Mouse (Mus musculus): ENCODE results near the gene 1110051M20Rik. TPM values are rescaled to one million over a fixed set of nuclear protein-coding genes. Genes with fewer than 3 reads are reported as not detected.

Gene 1110051M20Rik
- polyA plus RNA-seq, 1 experiment, result 19.3 TPM

GRCm38 (mm10) chr2:91331051-91331843, 113.3 kb downstream of the 1110051M20Rik start:
- no peak for TF ChIP-seq CTCF (IDR thresholded peaks at IDR 0.05; ENCODE audit: low read depth, low read length)
- no peak for TF ChIP-seq EP300 (IDR thresholded peaks at IDR 0.05; ENCODE audit: insufficient read depth, low read depth, low read length)
- TF ChIP-seq POLR2A (IDR thresholded peaks at IDR 0.05; ENCODE audit: insufficient read depth, low read length), result no peak
- H3K27ac ChIP-seq (ENCODE audit: insufficient read depth, low read length), result no peak overlapping the region
- no peak overlapping the region for H3K4me3 ChIP-seq (ENCODE audit: low read depth, low read length)
- H3K9ac ChIP-seq (ENCODE audit: low read depth, poor library complexity, severe bottlenecking), result no peak overlapping the region
- no peaks in the 10 kb centered on the region for H3K4me1 ChIP-seq (ENCODE audit: control insufficient read depth, insufficient read depth, low read length)
- H3K36me3 ChIP-seq (ENCODE audit: control insufficient read depth, insufficient read depth, low read length, poor library complexity, severe bottlenecking), result no peaks in the 10 kb centered on the region
- H3K27me3 ChIP-seq (ENCODE audit: control insufficient read depth, insufficient read depth, low read length, poor library complexity, severe bottlenecking), result no peaks in the 10 kb centered on the region
- no peaks in the 10 kb centered on the region for H3K9me3 ChIP-seq (replicated peaks; ENCODE audit: control insufficient read depth, insufficient read depth, low read length, poor library complexity, severe bottlenecking)

- Histone ChIP-seq H3K27ac (ENCODE audit: insufficient read depth, low read length) (no peak overlapping the region), H3K4me1 (ENCODE audit: control insufficient read depth, insufficient read depth, low read length) (no peaks in the 10 kb centered on the region), H3K4me3 (ENCODE audit: low read depth, low read length) (no peak overlapping the region), H3K9ac (ENCODE audit: low read depth, poor library complexity, severe bottlenecking) (no peak overlapping the region), H3K27me3 (ENCODE audit: control insufficient read depth, insufficient read depth, low read length, poor library complexity, severe bottlenecking) (no peaks in the 10 kb centered on the region), H3K36me3 (ENCODE audit: control insufficient read depth, insufficient read depth, low read length, poor library complexity, severe bottlenecking) (no peaks in the 10 kb centered on the region), H3K9me3 (replicated peaks; ENCODE audit: control insufficient read depth, insufficient read depth, low read length, poor library complexity, severe bottlenecking) (no peaks in the 10 kb centered on the region)
- TF ChIP-seq EP300 (IDR thresholded peaks at IDR 0.05; ENCODE audit: insufficient read depth, low read depth, low read length) (no peak), CTCF (IDR thresholded peaks at IDR 0.05; ENCODE audit: low read depth, low read length) (no peak), POLR2A (IDR thresholded peaks at IDR 0.05; ENCODE audit: insufficient read depth, low read length) (no peak)
Observed at GRCm38 (mm10) chr2:91329996-91330738, 114.3 kb downstream of the 1110051M20Rik start.

- no peak for TF ChIP-seq EP300 (IDR thresholded peaks at IDR 0.05; ENCODE audit: insufficient read depth, low read depth, low read length)
- H3K9me3 ChIP-seq (replicated peaks; ENCODE audit: control insufficient read depth, insufficient read depth, low read length, poor library complexity, severe bottlenecking), result no peaks in the 10 kb centered on the region
- H3K9ac ChIP-seq (ENCODE audit: low read depth, poor library complexity, severe bottlenecking), result no peak overlapping the region
- H3K4me3 ChIP-seq (ENCODE audit: low read depth, low read length), result no peak overlapping the region
- no peaks in the 10 kb centered on the region for H3K36me3 ChIP-seq (ENCODE audit: control insufficient read depth, insufficient read depth, low read length, poor library complexity, severe bottlenecking)
- H3K27ac ChIP-seq (ENCODE audit: insufficient read depth, low read length), result no peak overlapping the region
- no peaks in the 10 kb centered on the region for H3K27me3 ChIP-seq (ENCODE audit: control insufficient read depth, insufficient read depth, low read length, poor library complexity, severe bottlenecking)
- no peaks in the 10 kb centered on the region for H3K4me1 ChIP-seq (ENCODE audit: control insufficient read depth, insufficient read depth, low read length)
Observed at GRCm38 (mm10) chr2:91328729-91329125, 115.8 kb downstream of the 1110051M20Rik start.

GRCm38 (mm10) chr2:91327968-91328728, 116.4 kb downstream of the 1110051M20Rik start:
- Histone ChIP-seq H3K9me3 (replicated peaks; ENCODE audit: control insufficient read depth, insufficient read depth, low read length, poor library complexity, severe bottlenecking) (no peaks in the 10 kb centered on the region), H3K27me3 (ENCODE audit: control insufficient read depth, insufficient read depth, low read length, poor library complexity, severe bottlenecking) (no peaks in the 10 kb centered on the region), H3K4me1 (ENCODE audit: control insufficient read depth, insufficient read depth, low read length) (no peaks in the 10 kb centered on the region), H3K4me3 (ENCODE audit: low read depth, low read length) (no peak overlapping the region), H3K27ac (ENCODE audit: insufficient read depth, low read length) (no peak overlapping the region), H3K9ac (ENCODE audit: low read depth, poor library complexity, severe bottlenecking) (no peak overlapping the region), H3K36me3 (ENCODE audit: control insufficient read depth, insufficient read depth, low read length, poor library complexity, severe bottlenecking) (no peaks in the 10 kb centered on the region)
- no peak for TF ChIP-seq POLR2A (IDR thresholded peaks at IDR 0.05; ENCODE audit: insufficient read depth, low read length)
- TF ChIP-seq CTCF (IDR thresholded peaks at IDR 0.05; ENCODE audit: low read depth, low read length), result no peak
- no peak for TF ChIP-seq EP300 (IDR thresholded peaks at IDR 0.05; ENCODE audit: insufficient read depth, low read depth, low read length)

- no peaks in the 10 kb centered on the region for H3K27me3 ChIP-seq (ENCODE audit: control insufficient read depth, insufficient read depth, low read length, poor library complexity, severe bottlenecking)
- H3K9me3 ChIP-seq (replicated peaks; ENCODE audit: control insufficient read depth, insufficient read depth, low read length, poor library complexity, severe bottlenecking), result no peaks in the 10 kb centered on the region
- H3K4me3 ChIP-seq (ENCODE audit: low read depth, low read length), result no peak overlapping the region
- TF ChIP-seq POLR2A (IDR thresholded peaks at IDR 0.05; ENCODE audit: insufficient read depth, low read length) (no peak), CTCF (IDR thresholded peaks at IDR 0.05; ENCODE audit: low read depth, low read length) (no peak), EP300 (IDR thresholded peaks at IDR 0.05; ENCODE audit: insufficient read depth, low read depth, low read length) (no peak)
- no peaks in the 10 kb centered on the region for H3K4me1 ChIP-seq (ENCODE audit: control insufficient read depth, insufficient read depth, low read length)
- H3K36me3 ChIP-seq (ENCODE audit: control insufficient read depth, insufficient read depth, low read length, poor library complexity, severe bottlenecking), result no peaks in the 10 kb centered on the region
- H3K9ac ChIP-seq (ENCODE audit: low read depth, poor library complexity, severe bottlenecking), result no peak overlapping the region
- H3K27ac ChIP-seq (ENCODE audit: insufficient read depth, low read length), result no peak overlapping the region
Observed at GRCm38 (mm10) chr2:91326746-91327350, 117.7 kb downstream of the 1110051M20Rik start.
